Mouse (Mus musculus): ENCODE measurements at regions not wholly inside any gene's neighbourhood (a gene's known extent, or its start where the extent isn't known, plus 50 kb on each side); places are given as distances from the start of the nearest gene placed in this dataset.
A peak's percentile ranks its signal among the peaks of the same experiment; 100 is the strongest.
"Not testable (repeated sequence)": the region's sequence is repeated elsewhere in the genome, so short reads cannot be mapped to it uniquely, and the experiment has no call there.

GRCm38 (mm10) chr12:3127336-3127735, 182.4 kb downstream of the Rab10 start:
- 75% methylated on average over 1 of the region's 1 CpGs for WGBS
- not testable (repeated sequence) for H3K4me2 ChIP-seq (ENCODE audit: low read length); H3K27ac ChIP-seq (ENCODE audit: low read depth); H3K9me3 ChIP-seq (ENCODE audit: control insufficient read depth, low read length); ATAC-seq (replicated peaks; ENCODE audit: low FRiP score, low TSS enrichment, low read depth); H3K4me1 ChIP-seq (replicated peaks; ENCODE audit: control insufficient read depth, insufficient read depth, low read length); H3K27me3 ChIP-seq (replicated peaks; ENCODE audit: control insufficient read depth, insufficient read depth, low read length); H3K36me3 ChIP-seq (ENCODE audit: control insufficient read depth, insufficient read depth, low read length); H3K4me3 ChIP-seq (ENCODE audit: low read depth, low read length); DNase-seq (ENCODE audit: low spot score); H3K9ac ChIP-seq (ENCODE audit: low read length)

GRCm38 (mm10) chr12:3124036-3124435, 185.7 kb downstream of the Rab10 start:
- no peaks in the 10 kb centered on the region for H3K36me3 ChIP-seq (ENCODE audit: control insufficient read depth, insufficient read depth, low read length)
- H3K9ac ChIP-seq (ENCODE audit: low read length): no peak overlapping the region
- 61% methylated on average over 1 of the region's 1 CpGs for WGBS
- no peak overlapping the region for H3K4me2 ChIP-seq (ENCODE audit: low read length)
- H3K4me3 ChIP-seq (ENCODE audit: low read depth, low read length): no peak overlapping the region
- H3K27ac ChIP-seq (ENCODE audit: low read depth): no peak overlapping the region
- DNase-seq (ENCODE audit: low spot score): no peak
- ATAC-seq (replicated peaks; ENCODE audit: low FRiP score, low TSS enrichment, low read depth): no peak
- no peaks in the 10 kb centered on the region for H3K27me3 ChIP-seq (replicated peaks; ENCODE audit: control insufficient read depth, insufficient read depth, low read length)
- H3K9me3 ChIP-seq (ENCODE audit: control insufficient read depth, low read length): no peaks in the 10 kb centered on the region
- no peaks in the 10 kb centered on the region for H3K4me1 ChIP-seq (replicated peaks; ENCODE audit: control insufficient read depth, insufficient read depth, low read length)

GRCm38 (mm10) chr12:3110589-3110988, 199.2 kb downstream of the Rab10 start:
- 79% methylated on average over 11 of the region's 11 CpGs for whole genome bisulfite sequencing
- H3K9me3 ChIP-seq (ENCODE audit: control insufficient read depth, low read length); H3K27ac ChIP-seq (ENCODE audit: low read depth); H3K4me1 ChIP-seq (replicated peaks; ENCODE audit: control insufficient read depth, insufficient read depth, low read length); H3K36me3 ChIP-seq (ENCODE audit: control insufficient read depth, insufficient read depth, low read length); H3K4me3 ChIP-seq (ENCODE audit: low read depth, low read length); H3K4me2 ChIP-seq (ENCODE audit: low read length); ATAC-seq (replicated peaks; ENCODE audit: low FRiP score, low TSS enrichment, low read depth); H3K9ac ChIP-seq (ENCODE audit: low read length); DNase-seq (ENCODE audit: low spot score); H3K27me3 ChIP-seq (replicated peaks; ENCODE audit: control insufficient read depth, insufficient read depth, low read length): not testable (repeated sequence)

GRCm38 (mm10) chr12:3109671-3110070, 200.1 kb downstream of the Rab10 start:
- not testable (repeated sequence) for ATAC-seq (replicated peaks; ENCODE audit: low FRiP score, low TSS enrichment, low read depth); H3K27ac ChIP-seq (ENCODE audit: low read depth); H3K27me3 ChIP-seq (replicated peaks; ENCODE audit: control insufficient read depth, insufficient read depth, low read length); DNase-seq (ENCODE audit: low spot score); H3K4me1 ChIP-seq (replicated peaks; ENCODE audit: control insufficient read depth, insufficient read depth, low read length); H3K36me3 ChIP-seq (ENCODE audit: control insufficient read depth, insufficient read depth, low read length); H3K4me3 ChIP-seq (ENCODE audit: low read depth, low read length); H3K4me2 ChIP-seq (ENCODE audit: low read length); H3K9me3 ChIP-seq (ENCODE audit: control insufficient read depth, low read length); H3K9ac ChIP-seq (ENCODE audit: low read length)
- 81% methylated on average over 5 of the region's 5 CpGs for WGBS

- WGBS: 59% methylated on average over 5 of the region's 5 CpGs
- ATAC-seq (replicated peaks; ENCODE audit: low FRiP score, low TSS enrichment, low read depth); H3K4me3 ChIP-seq (ENCODE audit: low read depth, low read length); H3K4me2 ChIP-seq (ENCODE audit: low read length); H3K9me3 ChIP-seq (ENCODE audit: control insufficient read depth, low read length); H3K36me3 ChIP-seq (ENCODE audit: control insufficient read depth, insufficient read depth, low read length); H3K27ac ChIP-seq (ENCODE audit: low read depth); H3K9ac ChIP-seq (ENCODE audit: low read length); DNase-seq (ENCODE audit: low spot score); H3K27me3 ChIP-seq (replicated peaks; ENCODE audit: control insufficient read depth, insufficient read depth, low read length); H3K4me1 ChIP-seq (replicated peaks; ENCODE audit: control insufficient read depth, insufficient read depth, low read length): not testable (repeated sequence)
Measured at GRCm38 (mm10) chr12:3101963-3102362, 207.8 kb downstream of the Rab10 start.

GRCm38 (mm10) chr12:3098175-3098574, 211.6 kb downstream of the Rab10 start:
- not testable (repeated sequence) for H3K4me1 ChIP-seq (replicated peaks; ENCODE audit: control insufficient read depth, insufficient read depth, low read length); H3K4me3 ChIP-seq (ENCODE audit: low read depth, low read length); H3K9me3 ChIP-seq (ENCODE audit: control insufficient read depth, low read length); H3K9ac ChIP-seq (ENCODE audit: low read length); H3K27ac ChIP-seq (ENCODE audit: low read depth); H3K4me2 ChIP-seq (ENCODE audit: low read length); H3K36me3 ChIP-seq (ENCODE audit: control insufficient read depth, insufficient read depth, low read length); ATAC-seq (replicated peaks; ENCODE audit: low FRiP score, low TSS enrichment, low read depth); H3K27me3 ChIP-seq (replicated peaks; ENCODE audit: control insufficient read depth, insufficient read depth, low read length)
- WGBS: 20% methylated on average over 2 of the region's 2 CpGs
- peak; percentile 52 for DNase-seq (ENCODE audit: low spot score)

GRCm38 (mm10) chr12:3094509-3094908, 215.3 kb downstream of the Rab10 start:
- Histone ChIP-seq H3K36me3 (ENCODE audit: control insufficient read depth, insufficient read depth, low read length) (no peaks in the 10 kb centered on the region), H3K27me3 (replicated peaks; ENCODE audit: control insufficient read depth, insufficient read depth, low read length) (no peaks in the 10 kb centered on the region), H3K4me1 (replicated peaks; ENCODE audit: control insufficient read depth, insufficient read depth, low read length) (no peaks in the 10 kb centered on the region), H3K4me3 (ENCODE audit: low read depth, low read length) (no peak overlapping the region), H3K27ac (ENCODE audit: low read depth) (no peak overlapping the region), H3K9ac (ENCODE audit: low read length) (no peak overlapping the region), H3K4me2 (ENCODE audit: low read length) (no peak overlapping the region), H3K9me3 (ENCODE audit: control insufficient read depth, low read length) (no peaks in the 10 kb centered on the region)
- DNase-seq (ENCODE audit: low spot score): no peak
- no peak for ATAC-seq (replicated peaks; ENCODE audit: low FRiP score, low TSS enrichment, low read depth)
- whole genome bisulfite sequencing: 98% methylated on average over 5 of the region's 5 CpGs

GRCm38 (mm10) chr12:3092974-3093373, 216.8 kb downstream of the Rab10 start:
- ATAC-seq (replicated peaks; ENCODE audit: low FRiP score, low TSS enrichment, low read depth); H3K9me3 ChIP-seq (ENCODE audit: control insufficient read depth, low read length); H3K36me3 ChIP-seq (ENCODE audit: control insufficient read depth, insufficient read depth, low read length); H3K4me1 ChIP-seq (replicated peaks; ENCODE audit: control insufficient read depth, insufficient read depth, low read length); H3K9ac ChIP-seq (ENCODE audit: low read length); H3K4me2 ChIP-seq (ENCODE audit: low read length); DNase-seq (ENCODE audit: low spot score); H3K27me3 ChIP-seq (replicated peaks; ENCODE audit: control insufficient read depth, insufficient read depth, low read length); H3K27ac ChIP-seq (ENCODE audit: low read depth); H3K4me3 ChIP-seq (ENCODE audit: low read depth, low read length): not testable (repeated sequence)
- WGBS: 62% methylated on average over 2 of the region's 3 CpGs

GRCm38 (mm10) chr12:3049546-3049945, 260.2 kb downstream of the Rab10 start:
- not testable (repeated sequence) for H3K27ac ChIP-seq (ENCODE audit: low read depth); H3K9ac ChIP-seq (ENCODE audit: low read length); H3K4me3 ChIP-seq (ENCODE audit: low read depth, low read length); H3K36me3 ChIP-seq (ENCODE audit: control insufficient read depth, insufficient read depth, low read length); H3K27me3 ChIP-seq (replicated peaks; ENCODE audit: control insufficient read depth, insufficient read depth, low read length); ATAC-seq (replicated peaks; ENCODE audit: low FRiP score, low TSS enrichment, low read depth); H3K4me2 ChIP-seq (ENCODE audit: low read length); DNase-seq (ENCODE audit: low spot score); H3K4me1 ChIP-seq (replicated peaks; ENCODE audit: control insufficient read depth, insufficient read depth, low read length); H3K9me3 ChIP-seq (ENCODE audit: control insufficient read depth, low read length)
- WGBS: 73% methylated on average over 5 of the region's 5 CpGs
